Mouse (Mus musculus): ENCODE measurements at regions not wholly inside any gene's neighbourhood (a gene's known extent, or its start where the extent isn't known, plus 50 kb on each side); places are given as distances from the start of the nearest gene placed in this dataset.

DNA sequence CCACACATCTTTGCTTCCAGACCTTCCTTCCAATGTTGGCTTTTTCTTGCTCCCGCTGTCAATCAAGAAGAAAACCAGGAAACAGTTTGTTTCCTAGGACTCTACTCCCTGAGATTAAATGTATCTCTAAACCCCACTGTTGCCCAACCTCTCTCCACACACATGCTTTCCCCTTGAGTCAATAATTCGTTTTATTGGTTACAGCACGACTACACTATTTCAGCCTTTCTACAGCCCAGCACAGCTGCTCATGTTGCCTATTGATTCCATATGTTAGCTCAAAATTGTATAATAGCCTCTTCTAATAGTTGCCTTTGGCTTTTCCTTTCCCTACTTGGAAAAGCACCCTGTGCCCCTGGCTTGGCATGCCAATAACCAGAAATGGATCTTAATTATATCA, 346.2 kb upstream of the Slc35b3 start:
- H3K4me3 ChIP-seq (ENCODE audit: control insufficient read depth in 1 of 2, insufficient read depth in 1 of 2, low read depth in 1 of 2, low read length in 2 of 2) = no peak overlapping the region
- H3K4me1 ChIP-seq (ENCODE audit: control insufficient read depth in 2 of 2, insufficient read depth in 2 of 2, low read length in 2 of 2) = no peaks in the 10 kb centered on the region
- no peak overlapping the region for H3K4me2 ChIP-seq (ENCODE audit: low read length)
- no peaks in the 10 kb centered on the region for H3K9me3 ChIP-seq (ENCODE audit: control insufficient read depth, low read length)
- ATAC-seq (ENCODE audit: insufficient number of reproducible peaks, insufficient read depth, low FRiP score, low read depth) = no peak
- 69% methylated on average over 3 of the region's 3 CpGs for WGBS
- no peak overlapping the region for H3K9ac ChIP-seq (ENCODE audit: low read length)
- H3K27me3 ChIP-seq (ENCODE audit: control insufficient read depth, insufficient read depth, low read length) = no peaks in the 10 kb centered on the region
- H3K36me3 ChIP-seq (ENCODE audit: control insufficient read depth, insufficient read depth, low read length) = no peaks in the 10 kb centered on the region
- no peak overlapping the region for H3K27ac ChIP-seq (replicated peaks in 1 of 2; ENCODE audit: control insufficient read depth in 1 of 2, insufficient read depth in 1 of 2, low read depth in 2 of 2, low read length in 2 of 2)

DNA sequence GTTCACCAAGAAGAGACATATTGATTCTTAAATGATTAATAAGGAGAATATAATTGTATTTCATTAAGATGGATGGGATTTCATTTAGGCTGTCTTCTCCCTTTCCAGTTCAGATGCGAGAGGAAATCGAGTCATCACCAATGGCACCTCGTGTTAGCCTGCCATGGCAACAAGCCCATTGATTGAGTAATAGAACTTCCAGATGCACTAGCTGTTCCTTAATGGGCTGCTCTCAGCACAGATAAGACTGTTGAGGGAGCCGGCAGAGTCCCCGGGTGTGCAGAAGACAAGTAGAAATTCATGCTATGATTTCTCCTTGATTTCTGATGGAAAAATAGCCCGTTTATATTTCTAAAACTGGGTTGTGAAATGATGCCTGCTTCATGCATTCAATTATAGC, 336.5 kb upstream of the Slc35b3 start:
- H3K9ac ChIP-seq (ENCODE audit: low read length) = no peak overlapping the region
- no peaks in the 10 kb centered on the region for H3K4me1 ChIP-seq (ENCODE audit: control insufficient read depth in 2 of 2, insufficient read depth in 2 of 2, low read length in 2 of 2)
- H3K4me2 ChIP-seq (ENCODE audit: low read length) = no peak overlapping the region
- H3K9me3 ChIP-seq (ENCODE audit: control insufficient read depth, low read length) = no peaks in the 10 kb centered on the region
- no peaks in the 10 kb centered on the region for H3K36me3 ChIP-seq (ENCODE audit: control insufficient read depth, insufficient read depth, low read length)
- H3K27me3 ChIP-seq (ENCODE audit: control insufficient read depth, insufficient read depth, low read length) = no peaks in the 10 kb centered on the region
- no peak overlapping the region for H3K4me3 ChIP-seq (ENCODE audit: control insufficient read depth in 1 of 2, insufficient read depth in 1 of 2, low read depth in 1 of 2, low read length in 2 of 2)
- no peak for ATAC-seq (ENCODE audit: insufficient number of reproducible peaks, insufficient read depth, low FRiP score, low read depth)
- no peak overlapping the region for H3K27ac ChIP-seq (replicated peaks in 1 of 2; ENCODE audit: control insufficient read depth in 1 of 2, insufficient read depth in 1 of 2, low read depth in 2 of 2, low read length in 2 of 2)
- 60% methylated on average over 6 of the region's 6 CpGs for WGBS

DNA sequence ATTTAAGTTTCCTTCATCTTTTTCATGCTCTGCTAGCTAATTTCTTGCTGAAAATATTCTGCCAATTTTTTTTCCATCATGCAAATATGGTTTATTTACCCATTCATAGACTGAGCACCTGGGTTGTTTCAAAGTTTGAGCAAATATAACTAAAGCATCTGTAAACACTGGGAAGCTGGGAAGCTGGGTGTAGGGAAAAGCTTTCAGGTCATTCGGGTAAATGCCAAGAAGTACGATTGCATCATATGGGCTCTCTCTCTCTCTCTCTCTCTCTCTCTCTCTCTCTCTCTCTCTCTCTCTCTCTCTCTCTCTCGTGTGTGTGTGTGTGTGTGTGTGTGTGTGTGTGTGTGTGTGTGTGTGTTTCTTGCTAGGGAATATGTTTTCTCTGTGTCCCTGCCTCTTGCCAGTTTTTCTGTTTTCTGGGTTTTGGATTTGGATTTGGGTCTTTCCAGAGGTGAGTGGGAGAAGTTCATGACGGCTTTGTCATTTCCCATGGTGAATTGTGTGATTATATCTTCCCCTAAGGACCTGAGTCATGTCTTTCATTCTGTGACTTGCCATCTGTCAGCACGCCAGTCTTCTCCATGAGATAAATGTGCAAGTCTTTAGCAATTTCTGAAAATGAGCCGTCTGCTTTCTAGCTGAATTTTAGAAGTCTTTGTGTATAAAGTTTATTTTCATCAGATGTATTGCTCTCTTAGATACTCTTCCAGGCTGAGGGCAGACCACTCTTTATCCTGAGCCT, 329.7 kb upstream of the Slc35b3 start:
- H3K9ac ChIP-seq (ENCODE audit: low read length) = no peak overlapping the region
- H3K4me3 ChIP-seq (ENCODE audit: control insufficient read depth in 1 of 2, insufficient read depth in 1 of 2, low read depth in 1 of 2, low read length in 2 of 2) = no peak overlapping the region
- no peak overlapping the region for H3K27ac ChIP-seq (replicated peaks in 1 of 2; ENCODE audit: control insufficient read depth in 1 of 2, insufficient read depth in 1 of 2, low read depth in 2 of 2, low read length in 2 of 2)
- WGBS = 62% methylated on average over 5 of the region's 6 CpGs
- no peak overlapping the region for H3K4me2 ChIP-seq (ENCODE audit: low read length)
- no peaks in the 10 kb centered on the region for H3K36me3 ChIP-seq (ENCODE audit: control insufficient read depth, insufficient read depth, low read length)
- H3K4me1 ChIP-seq (ENCODE audit: control insufficient read depth in 2 of 2, insufficient read depth in 2 of 2, low read length in 2 of 2) = no peaks in the 10 kb centered on the region
- no peaks in the 10 kb centered on the region for H3K9me3 ChIP-seq (ENCODE audit: control insufficient read depth, low read length)
- ATAC-seq (ENCODE audit: insufficient number of reproducible peaks, insufficient read depth, low FRiP score, low read depth) = no peak
- H3K27me3 ChIP-seq (ENCODE audit: control insufficient read depth, insufficient read depth, low read length) = no peaks in the 10 kb centered on the region

DNA sequence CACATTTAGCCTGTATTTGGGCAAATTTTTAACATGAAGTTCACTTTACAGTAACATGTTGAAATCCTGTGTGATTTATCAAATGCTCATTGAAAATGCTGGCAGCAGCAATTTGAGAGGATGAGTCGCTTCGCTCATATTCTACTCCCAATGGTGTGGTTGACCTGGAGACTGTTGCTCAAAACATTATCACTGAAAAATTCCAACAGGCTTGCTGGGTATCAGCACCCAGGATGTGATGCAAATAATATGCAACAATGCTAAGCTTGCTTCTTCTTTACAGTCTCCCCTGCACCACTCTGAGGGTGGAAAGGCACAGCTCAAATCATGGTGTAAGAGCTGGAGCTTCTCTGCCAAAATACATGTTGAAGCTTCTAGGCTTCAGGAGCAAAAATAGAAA, 321.6 kb upstream of the Slc35b3 start:
- WGBS = 79% methylated on average over 2 of the region's 2 CpGs
- Histone ChIP-seq H3K4me3 (ENCODE audit: control insufficient read depth in 1 of 2, insufficient read depth in 1 of 2, low read depth in 1 of 2, low read length in 2 of 2) (no peak overlapping the region), H3K4me1 (ENCODE audit: control insufficient read depth in 2 of 2, insufficient read depth in 2 of 2, low read length in 2 of 2) (peaks cover 0 to 4% of the 10 kb centered on the region in 2 experiments; a peak in 1 of 4 replicates), H3K27me3 (ENCODE audit: control insufficient read depth, insufficient read depth, low read length) (no peaks in the 10 kb centered on the region), H3K36me3 (ENCODE audit: control insufficient read depth, insufficient read depth, low read length) (no peaks in the 10 kb centered on the region), H3K27ac (replicated peaks in 1 of 2; ENCODE audit: control insufficient read depth in 1 of 2, insufficient read depth in 1 of 2, low read depth in 2 of 2, low read length in 2 of 2) (no peak overlapping the region), H3K4me2 (ENCODE audit: low read length) (no peak overlapping the region), H3K9me3 (ENCODE audit: control insufficient read depth, low read length) (no peaks in the 10 kb centered on the region), H3K9ac (ENCODE audit: low read length) (no peak overlapping the region)
- ATAC-seq (ENCODE audit: insufficient number of reproducible peaks, insufficient read depth, low FRiP score, low read depth) = no peak

DNA sequence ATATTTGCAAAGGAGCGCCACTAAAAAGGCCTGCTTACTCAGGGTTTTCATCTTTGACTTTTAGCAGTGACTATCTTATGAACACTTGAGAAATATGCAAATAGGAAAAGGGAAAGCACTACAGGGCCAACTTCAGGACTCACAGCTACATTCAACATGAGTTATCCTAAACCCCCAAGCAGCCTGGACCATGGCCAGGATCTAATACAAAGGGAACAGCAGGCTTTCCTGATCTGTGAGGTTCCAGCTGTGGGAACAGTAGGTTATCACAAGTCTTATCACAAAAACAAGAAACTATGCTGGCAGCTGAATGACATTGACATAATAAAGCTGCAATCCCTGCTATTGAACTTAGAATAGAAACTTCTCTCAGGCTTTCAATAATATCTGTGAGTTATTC, 317.4 kb upstream of the Slc35b3 start:
- no peaks in the 10 kb centered on the region for H3K36me3 ChIP-seq (ENCODE audit: control insufficient read depth, insufficient read depth, low read length)
- H3K9ac ChIP-seq (ENCODE audit: low read length) = no peak overlapping the region
- H3K27me3 ChIP-seq (ENCODE audit: control insufficient read depth, insufficient read depth, low read length) = no peaks in the 10 kb centered on the region
- no peak overlapping the region for H3K27ac ChIP-seq (replicated peaks in 1 of 2; ENCODE audit: control insufficient read depth in 1 of 2, insufficient read depth in 1 of 2, low read depth in 2 of 2, low read length in 2 of 2)
- WGBS = 56% methylated on average over 1 of the region's 1 CpGs
- H3K4me1 ChIP-seq (ENCODE audit: control insufficient read depth in 2 of 2, insufficient read depth in 2 of 2, low read length in 2 of 2) = peaks cover 0 to 4% of the 10 kb centered on the region in 2 experiments; a peak in 1 of 4 replicates
- no peaks in the 10 kb centered on the region for H3K9me3 ChIP-seq (ENCODE audit: control insufficient read depth, low read length)
- H3K4me3 ChIP-seq (ENCODE audit: control insufficient read depth in 1 of 2, insufficient read depth in 1 of 2, low read depth in 1 of 2, low read length in 2 of 2) = no peak overlapping the region
- no peak overlapping the region for H3K4me2 ChIP-seq (ENCODE audit: low read length)
- no peak for ATAC-seq (ENCODE audit: insufficient number of reproducible peaks, insufficient read depth, low FRiP score, low read depth)

GRCm38 (mm10) chr13:39266024-39266423, 305.3 kb upstream of the Slc35b3 start:
- H3K27me3 ChIP-seq (ENCODE audit: control insufficient read depth, insufficient read depth, low read length) = no peaks in the 10 kb centered on the region
- ATAC-seq (ENCODE audit: insufficient number of reproducible peaks, insufficient read depth, low FRiP score, low read depth) = no peak
- no peak overlapping the region for H3K9ac ChIP-seq (ENCODE audit: low read length)
- no peaks in the 10 kb centered on the region for H3K36me3 ChIP-seq (ENCODE audit: control insufficient read depth, insufficient read depth, low read length)
- WGBS = 74% methylated on average over 5 of the region's 5 CpGs
- H3K4me1 ChIP-seq (ENCODE audit: control insufficient read depth in 2 of 2, insufficient read depth in 2 of 2, low read length in 2 of 2) = no peaks in the 10 kb centered on the region
- H3K9me3 ChIP-seq (ENCODE audit: control insufficient read depth, low read length) = no peaks in the 10 kb centered on the region
- H3K4me2 ChIP-seq (ENCODE audit: low read length) = no peak overlapping the region
- no peak overlapping the region for H3K27ac ChIP-seq (replicated peaks in 1 of 2; ENCODE audit: control insufficient read depth in 1 of 2, insufficient read depth in 1 of 2, low read depth in 2 of 2, low read length in 2 of 2)
- H3K4me3 ChIP-seq (ENCODE audit: control insufficient read depth in 1 of 2, insufficient read depth in 1 of 2, low read depth in 1 of 2, low read length in 2 of 2) = no peak overlapping the region

DNA sequence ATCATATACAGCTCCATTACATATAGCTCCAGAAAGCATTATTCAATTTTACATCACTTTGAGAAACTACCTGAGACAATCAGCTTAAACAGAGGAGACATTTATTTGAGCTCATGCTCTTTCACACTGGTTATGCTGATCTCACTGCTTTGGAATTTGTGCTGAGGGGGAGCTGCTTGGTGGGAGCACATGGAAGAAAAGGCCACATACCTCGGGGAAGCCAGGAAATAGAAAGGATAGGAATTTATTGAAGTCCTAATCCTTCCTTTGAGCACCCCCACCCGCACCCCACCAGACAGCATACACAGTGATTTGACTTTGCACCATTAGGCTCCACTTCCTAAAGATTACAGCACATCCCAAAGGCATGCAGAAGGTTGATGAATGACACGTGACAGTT, 296.0 kb upstream of the Slc35b3 start:
- WGBS = 33% methylated on average over 3 of the region's 3 CpGs
- Histone ChIP-seq H3K4me2 (ENCODE audit: low read length) (no peak overlapping the region), H3K9me3 (ENCODE audit: control insufficient read depth, low read length) (no peaks in the 10 kb centered on the region), H3K27ac (replicated peaks in 1 of 2; ENCODE audit: control insufficient read depth in 1 of 2, insufficient read depth in 1 of 2, low read depth in 2 of 2, low read length in 2 of 2) (no peak overlapping the region), H3K9ac (ENCODE audit: low read length) (no peak overlapping the region), H3K4me1 (ENCODE audit: control insufficient read depth in 2 of 2, insufficient read depth in 2 of 2, low read length in 2 of 2) (0 out of 4 replicates have a peak, but pooled peaks cover 2 to 4% of the 10 kb centered on the region in 2 experiments), H3K27me3 (ENCODE audit: control insufficient read depth, insufficient read depth, low read length) (no peaks in the 10 kb centered on the region), H3K4me3 (ENCODE audit: control insufficient read depth in 1 of 2, insufficient read depth in 1 of 2, low read depth in 1 of 2, low read length in 2 of 2) (no peak overlapping the region), H3K36me3 (ENCODE audit: control insufficient read depth, insufficient read depth, low read length) (no peaks in the 10 kb centered on the region)
- no peak for ATAC-seq (ENCODE audit: insufficient number of reproducible peaks, insufficient read depth, low FRiP score, low read depth)

DNA sequence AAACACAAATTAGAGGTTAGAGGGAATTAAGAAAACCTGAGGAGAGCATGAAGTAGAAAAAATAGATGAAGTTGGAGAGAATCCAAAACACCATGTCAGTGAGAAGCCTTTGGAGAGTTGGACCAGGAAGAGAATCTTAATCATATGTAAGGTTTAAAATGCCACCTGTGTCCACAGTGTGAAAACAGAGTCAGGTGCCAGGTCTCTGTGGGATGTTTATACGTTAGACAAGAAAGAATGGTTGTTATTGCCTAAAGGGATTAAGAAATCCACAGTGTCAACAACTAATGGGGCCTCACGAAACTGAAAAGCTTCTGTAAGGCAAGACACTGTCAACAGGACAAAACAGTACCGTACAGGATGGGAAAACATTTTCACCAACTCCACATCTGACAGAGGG, 294.7 kb upstream of the Slc35b3 start:
- H3K9me3 ChIP-seq (ENCODE audit: control insufficient read depth, low read length) = no peaks in the 10 kb centered on the region
- H3K36me3 ChIP-seq (ENCODE audit: control insufficient read depth, insufficient read depth, low read length) = no peaks in the 10 kb centered on the region
- 0 out of 4 replicates have a peak, but pooled peaks cover 2 to 4% of the 10 kb centered on the region in 2 experiments for H3K4me1 ChIP-seq (ENCODE audit: control insufficient read depth in 2 of 2, insufficient read depth in 2 of 2, low read length in 2 of 2)
- no peak overlapping the region for H3K9ac ChIP-seq (ENCODE audit: low read length)
- WGBS = 74% methylated on average over 3 of the region's 3 CpGs
- no peaks in the 10 kb centered on the region for H3K27me3 ChIP-seq (ENCODE audit: control insufficient read depth, insufficient read depth, low read length)
- H3K4me3 ChIP-seq (ENCODE audit: control insufficient read depth in 1 of 2, insufficient read depth in 1 of 2, low read depth in 1 of 2, low read length in 2 of 2) = no peak overlapping the region
- no peak for ATAC-seq (ENCODE audit: insufficient number of reproducible peaks, insufficient read depth, low FRiP score, low read depth)
- no peak overlapping the region for H3K27ac ChIP-seq (replicated peaks in 1 of 2; ENCODE audit: control insufficient read depth in 1 of 2, insufficient read depth in 1 of 2, low read depth in 2 of 2, low read length in 2 of 2)
- no peak overlapping the region for H3K4me2 ChIP-seq (ENCODE audit: low read length)
